Mouse (Mus musculus) hindbrain, postnatal 0 days (tissue): ENCODE results near the gene Ms4a12. TPM values are rescaled to one million over a fixed set of nuclear protein-coding genes. Genes with fewer than 3 reads are reported as not detected.

Source experiments
- ATAC-seq: fragments of 200-750 bp; cut with Nextera tagmentation; 2 replicates; pipeline ENCODE4 v1.8.0; 2017; ENCODE audit warnings: mild to moderate bottlenecking, moderate TSS enrichment, moderate library complexity
- DNase-seq: peaks from one replicate; pipeline ENCODE4 v3.0.0-alpha.2; 2015; ENCODE audit warnings: low spot score
- H3K27ac ChIP-seq: fragments of 300-500 bp; sonication (generic); 2 replicates; pipeline ENCODE4 v1.5.1; 2014; ENCODE audit warnings: mild to moderate bottlenecking
- H3K27me3 ChIP-seq: fragments of 300-500 bp; sonication (generic); 2 replicates; pipeline ENCODE4 v1.6.1; 2014; ENCODE audit warnings: low read length, mixed read lengths; ENCODE audit not compliant: insufficient read depth
- H3K36me3 ChIP-seq: fragments of 300-500 bp; sonication (generic); 2 replicates; pipeline ENCODE4 v1.6.1; 2014; ENCODE audit warnings: low read length, mixed read lengths; ENCODE audit not compliant: insufficient read depth
- H3K4me1 ChIP-seq: fragments of 300-500 bp; sonication (generic); 2 replicates; pipeline ENCODE4 v1.6.1; 2014; ENCODE audit warnings: antibody characterized with exemption, low read length, mixed read lengths; ENCODE audit not compliant: insufficient read depth
- H3K4me2 ChIP-seq: fragments of 300-500 bp; sonication (generic); 2 replicates; pipeline ENCODE4 v1.6.1; 2014; ENCODE audit warnings: low read depth, mild to moderate bottlenecking, low read length, moderate library complexity, mixed read lengths
- H3K4me3 ChIP-seq: fragments of 300-500 bp; sonication (generic); 2 replicates; pipeline ENCODE4 v1.5.1; 2014; ENCODE audit warnings: low read length
- H3K9ac ChIP-seq: fragments of 300-500 bp; sonication (generic); replicated peaks from 2 replicates; pipeline ENCODE4 v1.6.1; 2014; ENCODE audit warnings: mild to moderate bottlenecking, low read length, moderate library complexity, mixed read lengths
- H3K9me3 ChIP-seq: fragments of 300-500 bp; sonication (generic); 2 replicates; pipeline ENCODE4 v1.6.1; 2016; ENCODE audit warnings: low read length, mixed read lengths
- CTCF ChIP-seq: IDR thresholded peaks from 2 replicates; pipeline ENCODE4 v1.5.1; 2016; ENCODE audit warnings: antibody characterized with exemption, control low read depth, low read depth
- WGBS: fragments of 180-500 bp; shearing (Covaris S2); extraction: QIAGEN DNeasy Blood & Tissue Kit; methylation state at CpG from one replicate; pipeline ENCODE4 v1.1.7; 2014; 5-methylcytosine and 5-hydroxymethylcytosine counted together
- polyA plus RNA-seq: library from polyadenylated mRNA; unstranded; fragments of >200 nt; fragmentation: Nextera tagmentation; extraction: Ambion mirVana; gene quantifications from 2 replicates; pipeline ENCODE4 v1.2.1, GENCODE M21; 2015
- total RNA-seq: library from RNA; depleted of rRNA; stranded (reverse); fragments of >200 nt; gene quantifications from 2 replicates; pipeline ENCODE4 v1.2.3, GENCODE M21; 2014; rRNA removed

The Ms4a12 gene
- total and polyA plus RNA-seq, 2 experiments from 2014 or later: not detected

DNA sequence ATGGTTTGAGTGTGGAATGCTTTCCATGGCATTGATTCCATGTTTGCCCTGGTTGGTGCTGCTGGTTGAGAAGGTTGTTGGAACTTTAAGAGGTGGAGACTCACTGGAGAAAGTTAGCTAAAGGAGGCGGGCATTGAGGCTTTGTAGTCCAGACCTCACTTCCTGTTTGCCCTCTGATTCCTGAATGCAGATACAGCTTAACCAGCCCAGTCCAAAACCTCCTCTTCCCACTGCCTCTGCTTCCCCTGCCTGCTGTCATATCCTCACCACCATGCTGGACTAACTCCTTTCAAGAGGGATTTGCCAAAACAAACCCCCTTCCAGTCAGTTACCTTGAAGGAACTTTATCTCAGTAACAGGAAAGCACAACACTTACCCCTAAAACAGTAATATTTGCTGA, 39.7 kb downstream of the Ms4a12 start:
- Histone ChIP-seq H3K9ac (no peak overlapping the region), H3K27me3 (no peaks in the 10 kb centered on the region), H3K4me2 (no peak overlapping the region), H3K4me3 (no peak overlapping the region), H3K4me1 (no peaks in the 10 kb centered on the region), H3K27ac (no peak overlapping the region), H3K36me3 (no peaks in the 10 kb centered on the region), H3K9me3 (no peaks in the 10 kb centered on the region)
- ATAC-seq (no peak), DNase-seq (no peak)
- TF ChIP-seq CTCF: no peak
- 72% methylated on average over 1 of the region's 1 CpGs for WGBS

DNA sequence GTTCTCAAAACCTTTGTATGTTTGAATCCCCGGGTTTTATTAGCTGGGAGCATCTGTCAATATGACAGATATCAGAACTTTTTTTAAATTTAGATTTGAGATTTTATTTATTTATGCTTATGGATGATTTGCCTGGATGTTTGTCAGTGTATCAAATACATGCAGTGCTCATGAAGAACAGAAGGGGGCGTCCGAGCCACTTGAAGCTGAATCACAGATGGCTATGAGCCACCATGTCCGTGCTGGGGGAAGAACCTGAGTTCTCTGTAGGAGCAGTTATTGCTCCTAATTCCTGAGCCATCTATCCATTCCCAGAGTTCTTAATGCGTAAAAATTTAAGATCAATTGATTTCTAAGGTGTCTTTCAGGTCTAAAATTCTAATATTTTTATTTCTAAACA, 48.1 kb downstream of the Ms4a12 start:
- Histone ChIP-seq H3K27ac (no peak overlapping the region), H3K36me3 (no peaks in the 10 kb centered on the region), H3K4me1 (no peaks in the 10 kb centered on the region), H3K27me3 (no peaks in the 10 kb centered on the region), H3K9ac (no peak overlapping the region), H3K4me2 (no peak overlapping the region), H3K9me3 (no peaks in the 10 kb centered on the region), H3K4me3 (no peak overlapping the region)
- no peak for DNase-seq
- no peak for ATAC-seq
- peak; percentile 37 for TF ChIP-seq CTCF
- WGBS: 17% methylated on average over 5 of the region's 5 CpGs

DNA sequence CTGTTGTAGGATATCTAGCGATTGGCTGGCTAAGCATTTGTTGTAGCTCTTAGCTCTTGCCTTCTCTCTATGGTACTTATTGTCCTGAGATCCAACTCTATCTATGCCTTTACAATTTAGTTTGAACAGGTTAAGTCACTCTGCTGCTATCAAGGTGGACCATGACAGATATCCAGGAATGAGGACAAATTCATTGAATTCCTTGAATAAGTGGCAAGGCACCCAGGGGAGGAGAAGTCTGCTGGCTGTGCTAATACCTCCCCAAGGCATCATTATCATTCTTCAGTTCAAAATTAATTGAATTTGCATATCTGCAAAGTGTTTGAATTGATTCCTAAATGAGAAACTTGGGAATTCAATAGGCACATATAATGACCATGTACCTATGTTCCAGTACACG, 54.8 kb downstream of the Ms4a12 start:
- 44% methylated on average over 2 of the region's 2 CpGs for WGBS
- H3K27me3 ChIP-seq: no peaks in the 10 kb centered on the region
- no peak overlapping the region for H3K4me2 ChIP-seq
- no peak for TF ChIP-seq CTCF
- H3K36me3 ChIP-seq: no peaks in the 10 kb centered on the region
- H3K27ac ChIP-seq: no peak overlapping the region
- H3K4me1 ChIP-seq: no peaks in the 10 kb centered on the region
- DNase-seq: peak; percentile 14
- no peaks in the 10 kb centered on the region for H3K9me3 ChIP-seq
- no peak overlapping the region for H3K9ac ChIP-seq
- H3K4me3 ChIP-seq: no peak overlapping the region
- ATAC-seq: peak; percentile 43

DNA sequence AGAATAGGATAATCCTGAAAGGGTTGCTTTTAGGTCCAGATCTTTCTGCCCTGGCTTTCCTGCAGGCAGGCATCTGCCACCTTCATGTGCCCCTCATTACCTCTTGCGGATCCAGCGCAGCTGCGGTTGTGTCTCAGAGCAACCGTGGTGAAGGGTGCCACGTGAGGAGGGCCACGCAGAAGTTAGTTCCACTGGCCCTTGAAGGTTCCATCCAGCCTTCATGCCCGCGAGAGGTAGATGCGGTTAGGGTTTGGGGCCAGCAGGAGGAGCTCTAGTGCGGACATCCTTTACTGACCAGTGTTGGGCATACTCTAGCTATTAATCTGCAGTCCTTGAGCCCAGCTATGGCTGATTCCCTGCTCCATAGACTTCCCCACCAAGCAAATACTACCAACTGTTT, 67.1 kb downstream of the Ms4a12 start, which contains the start of gene 1700025F22Rik:
TSS of gene 1700025F22Rik (minus strand) at position 149 of the 400 bp plus-strand sequence.
- Histone ChIP-seq H3K36me3 (no peaks in the 10 kb centered on the region), H3K9me3 (no peaks in the 10 kb centered on the region), H3K4me3 (no peak within 1 kb of the TSS), H3K9ac (no peak within 1 kb of the TSS), H3K27ac (no peak within 1 kb of the TSS), H3K4me2 (no peak within 1 kb of the TSS), H3K4me1 (no peaks in the 10 kb centered on the region), H3K27me3 (no peaks in the 10 kb centered on the region)
- DNase-seq: no peak
- ATAC-seq: no peak
- TF ChIP-seq CTCF: no peak
- 37% methylated on average over 10 of the region's 10 CpGs for WGBS

Other genes starting within 250 kb of the Ms4a12 start
- gene Ms4a15, start 239.2 kb downstream of the Ms4a12 start, total RNA-seq: not detected in 2 replicates
- not detected in 2 replicates for gene Ms4a15, start 239.2 kb downstream of the Ms4a12 start, polyA plus RNA-seq
- not detected in 2 replicates for gene Ms4a18, start 214.4 kb downstream of the Ms4a12 start, total RNA-seq
- gene Ms4a18, start 214.4 kb downstream of the Ms4a12 start, polyA plus RNA-seq: not detected in 2 replicates
- not detected in 2 replicates for gene Ms4a8a, start 151.3 kb downstream of the Ms4a12 start, total RNA-seq
- not detected in 2 replicates for gene Ms4a8a, start 151.3 kb downstream of the Ms4a12 start, polyA plus RNA-seq
- gene 1700017D01Rik, start 101.6 kb downstream of the Ms4a12 start, total RNA-seq: not detected in 2 replicates
- not detected in 2 replicates for gene 1700017D01Rik, start 101.6 kb downstream of the Ms4a12 start, polyA plus RNA-seq
- gene 1700025F22Rik, start 67.1 kb downstream of the Ms4a12 start, total RNA-seq: not detected in 2 replicates
- not detected in 2 replicates for gene 1700025F22Rik, start 67.1 kb downstream of the Ms4a12 start, polyA plus RNA-seq
- not detected in 2 replicates for gene Ms4a13, start 35.7 kb downstream of the Ms4a12 start, total RNA-seq
- not detected in 2 replicates for gene Ms4a13, start 35.7 kb downstream of the Ms4a12 start, polyA plus RNA-seq
- gene Ms4a1, start 33.8 kb upstream of the Ms4a12 start, total RNA-seq: not detected in 2 replicates
- gene Ms4a1, start 33.8 kb upstream of the Ms4a12 start, polyA plus RNA-seq: not detected in 2 replicates
- gene Ms4a5, start 51.4 kb upstream of the Ms4a12 start, total RNA-seq: not detected in 2 replicates
- gene Ms4a5, start 51.4 kb upstream of the Ms4a12 start, polyA plus RNA-seq: not detected in 2 replicates
- gene Ms4a14, start 82.0 kb upstream of the Ms4a12 start, total RNA-seq: not detected in 2 replicates
- gene Ms4a14, start 82.0 kb upstream of the Ms4a12 start, polyA plus RNA-seq: not detected in 2 replicates
- 0.10 and 0.22 TPM in 2 replicates for gene Ms4a7, start 103.7 kb upstream of the Ms4a12 start, total RNA-seq
- gene Ms4a7, start 103.7 kb upstream of the Ms4a12 start, polyA plus RNA-seq: 2.3 and 3.9 TPM in 2 replicates
- 1.5 and 2.3 TPM in 2 replicates for gene Ms4a4a, start 143.1 kb upstream of the Ms4a12 start, total RNA-seq
- 2.1 and 2.6 TPM in 2 replicates for gene Ms4a4a, start 143.1 kb upstream of the Ms4a12 start, polyA plus RNA-seq
- not detected in 2 replicates for gene Ms4a4c, start 172.3 kb upstream of the Ms4a12 start, total RNA-seq
- gene Ms4a4c, start 172.3 kb upstream of the Ms4a12 start, polyA plus RNA-seq: 0.20 and 0.23 TPM in 2 replicates
- not detected in 2 replicates for gene Ms4a4b, start 211.1 kb upstream of the Ms4a12 start, total RNA-seq
- not detected in 2 replicates for gene Ms4a4b, start 211.1 kb upstream of the Ms4a12 start, polyA plus RNA-seq
- gene Ms4a6c, start 236.9 kb upstream of the Ms4a12 start, total RNA-seq: 0.32 and 2.3 TPM in 2 replicates
- gene Ms4a6c, start 236.9 kb upstream of the Ms4a12 start, polyA plus RNA-seq: 2.4 and 3.3 TPM in 2 replicates